Mouse (Mus musculus) spleen, adult 2 months (tissue): Measurements from ENCODE around the gene Zc2hc1c. TPM values are rescaled to one million over a fixed set of nuclear protein-coding genes. Genes with fewer than 3 reads are reported as not detected.

Experiments
- DNase-seq, 2 experiments: peaks; one replicate each; pipeline versions ENCODE4 v3.0.0 to v3.0.0-alpha.2; 2012 to 2021; ENCODE audit warnings: low spot score in 2 of 2, low read depth in 1 of 2
- H3K27ac ChIP-seq: fragments of 200-500 bp; 2 replicates; pipeline ENCODE4 v1.5.1; 2012; ENCODE audit warnings: low read length, inconsistent platforms; ENCODE audit not compliant: insufficient read depth
- H3K27me3 ChIP-seq: fragments of 200-500 bp; 2 replicates; pipeline ENCODE4 v1.6.1; 2012; ENCODE audit warnings: mild to moderate bottlenecking, moderate library complexity, low read length, inconsistent platforms; ENCODE audit not compliant: control insufficient read depth, insufficient read depth
- H3K36me3 ChIP-seq: fragments of 200-500 bp; 2 replicates; pipeline ENCODE4 v1.6.1; 2012; ENCODE audit warnings: mild to moderate bottlenecking, low read length, inconsistent platforms; ENCODE audit not compliant: control insufficient read depth, insufficient read depth
- H3K4me1 ChIP-seq: fragments of 200-500 bp; 2 replicates; pipeline ENCODE4 v1.6.1; 2011; ENCODE audit warnings: inconsistent platforms; ENCODE audit not compliant: control insufficient read depth, insufficient read depth, insufficient read length
- H3K4me3 ChIP-seq: fragments of 200-500 bp; 2 replicates; pipeline ENCODE4 v1.5.1; 2011; ENCODE audit warnings: mild to moderate bottlenecking, inconsistent platforms; ENCODE audit not compliant: insufficient read depth, insufficient read length; ENCODE audit errors: extremely low read depth
- CTCF ChIP-seq: fragments of 200-500 bp; IDR thresholded peaks from 2 replicates; pipeline ENCODE4 v1.5.1; 2011; ENCODE audit warnings: mild to moderate bottlenecking, inconsistent platforms; ENCODE audit not compliant: insufficient read depth, insufficient read length, insufficient replicate concordance; ENCODE audit errors: extremely low read depth
- POLR2A ChIP-seq: fragments of 200-500 bp; IDR thresholded peaks from 2 replicates; pipeline ENCODE4 v1.6.1; 2011; ENCODE audit warnings: low read depth, low read length, inconsistent platforms
- WGBS: fragments of 180-500 bp; shearing (Covaris S2); methylation state at CpG from one replicate; pipeline ENCODE4 v1.1.7; 2018; 5-methylcytosine and 5-hydroxymethylcytosine counted together
- polyA plus RNA-seq: library from polyadenylated mRNA; depleted of rRNA; stranded (reverse); fragments of >200 nt; gene quantifications from 2 replicates; pipeline ENCODE4 v1.2.3, GENCODE M21; 2012

The Zc2hc1c gene
- polyA plus RNA-seq, 1 experiment, result 0.28 TPM

DNA sequence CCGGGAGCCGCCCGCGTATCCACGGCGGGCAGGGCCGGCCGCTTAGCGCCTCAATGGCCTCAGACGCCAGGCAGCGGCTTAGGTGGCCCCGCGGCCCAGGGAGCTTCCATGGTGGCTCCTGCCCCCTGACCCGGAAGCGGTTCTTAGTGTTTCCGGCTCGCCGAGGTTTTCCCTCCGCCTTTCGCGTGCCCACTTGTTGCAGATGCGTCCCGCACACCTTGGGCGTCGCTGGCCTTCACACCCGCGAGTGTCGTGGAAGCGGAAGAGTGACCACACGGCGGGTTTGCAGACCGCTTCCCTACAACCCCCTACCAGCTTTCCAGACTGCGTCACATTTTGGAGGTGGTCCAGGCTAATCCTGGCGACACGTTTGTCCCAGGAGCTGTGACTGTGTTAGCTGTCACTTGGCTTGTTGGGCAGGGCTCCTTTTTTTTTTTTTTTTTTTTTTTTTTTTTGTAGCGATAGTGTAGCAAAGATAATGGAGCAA, 50.9 kb downstream of the Zc2hc1c start, which contains the start of gene Nek9:
Gene Nek9, minus strand, starts transcription at position 120 of the 487 bp plus-strand sequence.
- peak within 1 kb of the TSS; percentile 85 for H3K27ac ChIP-seq
- peak; percentile 89 to 90 for DNase-seq
- peak within 1 kb of the TSS; percentile 93 for H3K4me3 ChIP-seq
- peaks cover 13% of the 10 kb centered on the region for H3K36me3 ChIP-seq
- under 1% methylated on average over 36 of the region's 36 CpGs for WGBS
- H3K4me1 ChIP-seq, result peaks cover 3% of the 10 kb centered on the region; the same call in 1 of the 2 replicates
- H3K27me3 ChIP-seq, result no peaks in the 10 kb centered on the region; the same call in 1 of the 2 replicates
- TF ChIP-seq CTCF, result no peak
- TF ChIP-seq POLR2A, result peak; percentile 73

DNA sequence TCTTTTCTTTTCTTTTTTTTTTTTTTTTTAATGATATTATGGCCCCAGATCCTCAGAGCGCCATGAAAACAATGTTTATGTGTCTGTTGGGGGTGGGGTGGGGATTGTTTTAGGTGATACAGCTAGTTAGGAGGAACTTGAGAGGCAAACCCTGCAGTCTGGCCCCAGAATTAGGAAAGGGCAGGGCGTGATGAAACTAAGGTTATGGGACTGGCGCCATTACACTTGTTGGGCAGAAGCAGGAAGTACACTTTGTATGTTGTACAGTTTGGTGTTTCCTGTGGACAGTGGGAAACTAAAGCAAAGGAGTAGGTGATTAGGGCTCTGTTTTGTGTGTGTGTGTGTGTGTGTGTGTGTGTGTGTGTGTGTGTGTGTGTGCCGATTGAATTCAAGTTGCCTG, 51.6 kb downstream of the Zc2hc1c start:
- TF ChIP-seq CTCF (no peak), POLR2A (no peak)
- peaks cover 6% of the 10 kb centered on the region; the same call in 1 of the 2 replicates for H3K4me1 ChIP-seq
- no peak for DNase-seq
- 12% methylated on average over 4 of the region's 4 CpGs for WGBS
- H3K27me3 ChIP-seq, result no peaks in the 10 kb centered on the region; the same call in 1 of the 2 replicates
- H3K36me3 ChIP-seq, result peaks cover 10% of the 10 kb centered on the region
- peak overlapping the region; percentile 19 for H3K4me3 ChIP-seq
- H3K27ac ChIP-seq, result peak overlapping the region; percentile 51

DNA sequence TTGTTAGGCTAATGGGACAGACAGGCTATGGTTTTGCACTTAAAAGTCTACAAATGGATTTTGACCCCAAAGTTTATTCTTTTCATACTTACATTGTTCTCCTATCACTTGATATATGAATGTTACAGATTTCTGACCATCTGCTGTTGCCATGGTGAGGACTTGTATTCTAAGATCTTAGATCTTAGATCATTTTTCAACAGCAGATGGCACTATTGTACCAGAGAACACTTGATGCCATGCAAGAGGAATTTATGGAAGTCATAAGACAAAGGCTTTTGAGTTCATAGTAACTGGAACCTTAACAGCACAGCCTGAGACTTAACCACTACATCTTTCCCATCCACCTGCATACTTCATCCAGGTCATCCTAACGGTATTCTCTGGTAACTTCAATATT, 52.7 kb downstream of the Zc2hc1c start:
- peaks cover 10% of the 10 kb centered on the region for H3K36me3 ChIP-seq
- peaks cover 8% of the 10 kb centered on the region; the same call in 1 of the 2 replicates for H3K4me1 ChIP-seq
- 40% methylated on average over 1 of the region's 1 CpGs for WGBS
- peak in 1 of 2 experiments; percentile 76 for DNase-seq
- H3K27me3 ChIP-seq, result no peaks in the 10 kb centered on the region; the same call in 1 of the 2 replicates
- TF ChIP-seq CTCF (no peak), POLR2A (no peak)
- H3K4me3 ChIP-seq, result no peak overlapping the region
- H3K27ac ChIP-seq, result no peak overlapping the region

DNA sequence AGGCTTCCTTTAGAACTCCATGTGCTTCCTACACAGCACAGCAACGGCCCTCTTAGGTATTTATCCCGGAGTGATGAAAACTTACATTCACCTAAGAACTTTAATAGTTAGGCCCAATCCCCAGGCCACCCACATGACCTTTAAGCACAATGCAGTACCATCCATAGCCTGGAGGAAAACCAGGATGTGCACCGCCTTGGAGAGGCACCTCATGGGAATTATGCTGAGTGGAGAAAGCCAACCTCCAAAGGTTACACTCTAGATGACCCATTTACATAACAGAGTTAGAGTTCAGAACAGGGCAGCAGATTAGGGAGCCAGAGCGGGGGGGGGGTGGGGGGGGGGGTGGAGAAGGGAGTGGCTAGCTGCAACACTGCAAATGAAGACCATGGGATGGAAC, 53.9 kb downstream of the Zc2hc1c start:
- no peak overlapping the region for H3K27ac ChIP-seq
- no peaks in the 10 kb centered on the region; the same call in 1 of the 2 replicates for H3K27me3 ChIP-seq
- H3K36me3 ChIP-seq, result peaks cover 8% of the 10 kb centered on the region; the same call in 1 of the 2 replicates
- no peak for DNase-seq
- peaks cover 8% of the 10 kb centered on the region; the same call in 1 of the 2 replicates for H3K4me1 ChIP-seq
- TF ChIP-seq POLR2A, result no peak
- no peak for TF ChIP-seq CTCF
- no peak overlapping the region for H3K4me3 ChIP-seq
- 95% methylated on average over 4 of the region's 4 CpGs for WGBS

DNA sequence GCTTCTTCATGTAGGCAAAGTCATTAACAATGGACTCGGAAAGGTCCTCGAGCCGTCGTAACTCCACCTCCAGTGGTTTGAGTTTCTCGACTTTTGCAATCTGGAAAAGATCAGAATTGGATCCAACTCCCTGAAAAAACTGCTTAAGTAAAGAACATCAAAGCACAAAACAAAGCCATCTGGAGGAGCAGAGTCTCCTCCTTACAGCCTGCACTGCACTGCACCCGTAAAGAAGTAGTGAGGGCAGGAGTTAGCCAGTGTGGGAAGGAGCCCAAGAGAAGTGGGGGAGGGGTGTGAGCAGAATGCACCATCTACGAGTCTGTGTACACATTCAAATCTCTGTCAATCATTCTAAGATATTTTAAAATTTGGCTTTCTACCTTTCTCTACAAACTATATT, 55.9 kb downstream of the Zc2hc1c start:
- WGBS, result 88% methylated on average over 7 of the region's 7 CpGs
- no peak for DNase-seq
- H3K36me3 ChIP-seq, result peaks cover 9% of the 10 kb centered on the region; the same call in 1 of the 2 replicates
- no peak overlapping the region for H3K27ac ChIP-seq
- H3K4me3 ChIP-seq, result no peak overlapping the region
- TF ChIP-seq CTCF (no peak), POLR2A (no peak)
- peaks cover 8% of the 10 kb centered on the region; the same call in 1 of the 2 replicates for H3K4me1 ChIP-seq
- H3K27me3 ChIP-seq, result no peaks in the 10 kb centered on the region

DNA sequence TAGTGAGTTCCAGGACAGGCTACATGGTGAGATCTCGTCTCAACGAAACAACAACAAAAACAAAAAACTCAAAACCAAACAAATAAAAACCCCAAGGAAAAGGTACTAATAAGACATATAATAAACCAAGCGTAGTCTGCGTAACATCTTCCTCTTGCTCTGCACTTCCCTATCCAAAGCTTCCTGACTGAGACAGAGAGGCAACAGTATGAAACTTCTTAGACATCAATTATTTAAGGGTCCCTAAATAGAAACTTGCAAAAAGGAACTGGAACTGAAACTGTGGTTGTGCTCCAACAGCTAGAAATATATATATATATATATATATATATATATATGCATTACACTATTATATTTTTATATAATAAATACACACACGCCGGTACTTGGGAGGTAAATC, 57.2 kb downstream of the Zc2hc1c start:
- Histone ChIP-seq H3K27me3 (no peaks in the 10 kb centered on the region), H3K4me1 (peaks cover 5% of the 10 kb centered on the region; the same call in 1 of the 2 replicates), H3K27ac (peak overlapping the region; percentile 31; the same call in 1 of the 2 replicates), H3K36me3 (peaks cover 11% of the 10 kb centered on the region), H3K4me3 (no peak overlapping the region)
- 32% methylated on average over 6 of the region's 6 CpGs for WGBS
- no peak for TF ChIP-seq POLR2A
- no peak for TF ChIP-seq CTCF
- DNase-seq, result peak in 1 of 2 experiments; percentile 30

DNA sequence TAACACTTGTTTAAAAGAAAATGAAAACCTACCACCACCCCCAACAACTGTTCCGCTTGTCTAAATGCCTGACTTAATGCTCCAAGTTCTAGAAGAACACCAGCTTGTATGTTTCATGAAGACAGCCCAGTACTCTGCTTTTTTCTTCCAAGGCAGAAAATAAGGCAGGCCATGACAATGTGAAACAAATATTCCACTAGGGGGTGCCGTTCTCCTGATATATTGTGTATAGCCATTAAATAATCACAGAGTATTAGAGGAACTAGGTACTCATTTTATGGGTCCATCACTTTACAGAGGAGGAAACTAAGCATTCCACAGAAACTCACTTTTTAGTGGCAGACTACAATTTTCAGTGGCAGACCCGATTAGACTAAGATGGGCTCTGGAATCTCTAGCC, 58.0 kb downstream of the Zc2hc1c start:
- Histone ChIP-seq H3K27ac (no peak overlapping the region), H3K27me3 (no peaks in the 10 kb centered on the region), H3K36me3 (peaks cover 11% of the 10 kb centered on the region), H3K4me3 (no peak overlapping the region), H3K4me1 (peaks cover 5% of the 10 kb centered on the region; the same call in 1 of the 2 replicates)
- TF ChIP-seq POLR2A (no peak), CTCF (no peak)
- DNase-seq, result peak; percentile 25 to 61
- 41% methylated on average over 3 of the region's 3 CpGs for WGBS
